Mouse (Mus musculus) forebrain, postnatal 0 days (tissue): ENCODE data around the gene 9630041A04Rik. TPM values are rescaled to one million over a fixed set of nuclear protein-coding genes. Genes with fewer than 3 reads are reported as not detected.

Source experiments
- ATAC-seq: fragments of 200-750 bp; cut with Nextera tagmentation; 2 replicates; pipeline ENCODE4 v1.8.0; 2017; ENCODE audit warnings: mild to moderate bottlenecking, moderate library complexity
- DNase-seq: peaks from one replicate; pipeline ENCODE4 v3.0.0-alpha.2; 2015
- H3K27ac ChIP-seq: fragments of 300-500 bp; sonication (generic); 2 replicates; pipeline ENCODE4 v1.5.1; 2014; ENCODE audit warnings: low read depth, mild to moderate bottlenecking, antibody characterized with exemption, low read length, moderate library complexity, mixed read lengths
- H3K27me3 ChIP-seq: fragments of 300-500 bp; sonication (generic); 2 replicates; pipeline ENCODE4 v1.6.1; 2014; ENCODE audit warnings: mild to moderate bottlenecking, low read length, mixed read lengths; ENCODE audit not compliant: insufficient read depth
- H3K36me3 ChIP-seq: fragments of 300-500 bp; sonication (generic); 2 replicates; pipeline ENCODE4 v1.6.1; 2014; ENCODE audit warnings: mild to moderate bottlenecking, moderate library complexity; ENCODE audit not compliant: insufficient read depth
- H3K4me1 ChIP-seq: fragments of 300-500 bp; sonication (generic); 2 replicates; pipeline ENCODE4 v1.6.1; 2014; ENCODE audit warnings: antibody characterized with exemption; ENCODE audit not compliant: insufficient read depth
- H3K4me2 ChIP-seq: fragments of 300-500 bp; sonication (generic); 2 replicates; pipeline ENCODE4 v1.6.1; 2014; ENCODE audit warnings: low read depth, mild to moderate bottlenecking, moderate library complexity
- H3K4me3 ChIP-seq: fragments of 300-500 bp; sonication (generic); 2 replicates; pipeline ENCODE4 v1.5.1; 2014; ENCODE audit warnings: low read depth, low read length, mixed read lengths
- H3K9ac ChIP-seq: fragments of 300-500 bp; sonication (generic); 2 replicates; pipeline ENCODE4 v1.6.1; 2014; ENCODE audit warnings: mild to moderate bottlenecking
- H3K9me3 ChIP-seq: fragments of 300-500 bp; sonication (generic); 2 replicates; pipeline ENCODE4 v1.6.1; 2016; ENCODE audit warnings: low read length
- CTCF ChIP-seq: sonication (generic); IDR thresholded peaks from 2 replicates; pipeline ENCODE4 v1.5.1; 2016; ENCODE audit warnings: antibody characterized with exemption, control low read depth, low read depth
- WGBS: fragments of 180-500 bp; shearing (Covaris S2); extraction: QIAGEN DNeasy Blood & Tissue Kit; methylation state at CpG from one replicate; pipeline ENCODE4 v1.1.7; 2014; 5-methylcytosine and 5-hydroxymethylcytosine counted together
- polyA plus RNA-seq: library from polyadenylated mRNA; unstranded; fragments of >200 nt; fragmentation: Nextera tagmentation; extraction: Ambion mirVana; gene quantifications from 2 replicates; pipeline ENCODE4 v1.2.1, GENCODE M21; 2015
- total RNA-seq: library from RNA; depleted of rRNA; stranded (reverse); fragments of >200 nt; gene quantifications from 2 replicates; pipeline ENCODE4 v1.2.3, GENCODE M21; 2014

Gene 9630041A04Rik
- total and polyA plus RNA-seq, 2 experiments from 2014 or later = not detected

- Histone ChIP-seq H3K36me3 (no peaks in the 10 kb centered on the region), H3K4me1 (no peaks in the 10 kb centered on the region), H3K4me3 (no peak overlapping the region), H3K9ac (no peak overlapping the region), H3K4me2 (no peak overlapping the region), H3K27me3 (no peaks in the 10 kb centered on the region), H3K27ac (no peak overlapping the region), H3K9me3 (no peaks in the 10 kb centered on the region)
- DNase-seq (no peak), ATAC-seq (no peak)
- no peak for TF ChIP-seq CTCF
- WGBS = 94% methylated on average over 1 of the region's 1 CpGs
Observed at GRCm38 (mm10) chr9:101897851-101898250, 36.2 kb downstream of the 9630041A04Rik start.

GRCm38 (mm10) chr9:101903406-101903805 is 41.8 kb downstream of the 9630041A04Rik start:
- DNase-seq = peak; percentile 48

GRCm38 (mm10) chr9:101907747-101908255 is 46.2 kb downstream of the 9630041A04Rik start:
- Histone ChIP-seq H3K9me3 (no peaks in the 10 kb centered on the region), H3K4me3 (no peak overlapping the region), H3K4me1 (peaks cover 12% of the 10 kb centered on the region), H3K27me3 (no peaks in the 10 kb centered on the region), H3K9ac (no peak overlapping the region), H3K36me3 (no peaks in the 10 kb centered on the region), H3K27ac (no peak overlapping the region), H3K4me2 (no peak overlapping the region)
- DNase-seq = no peak
- no peak for TF ChIP-seq CTCF
- 34% methylated on average over 6 of the region's 6 CpGs for WGBS
- ATAC-seq = no peak

More at GRCm38 (mm10) chr9:101903406-101903805, 41.8 kb downstream of the 9630041A04Rik start:
- H3K36me3 ChIP-seq = no peaks in the 10 kb centered on the region
- no peak overlapping the region for H3K9ac ChIP-seq
- H3K9me3 ChIP-seq = no peaks in the 10 kb centered on the region
- H3K27me3 ChIP-seq = no peaks in the 10 kb centered on the region
- no peak overlapping the region for H3K4me2 ChIP-seq
- peak; percentile 50; the same call in 1 of the 2 replicates for ATAC-seq
- H3K27ac ChIP-seq = no peak overlapping the region
- H3K4me3 ChIP-seq = no peak overlapping the region
- 34% methylated on average over 3 of the region's 3 CpGs for WGBS
- TF ChIP-seq CTCF = no peak
- peaks cover 3% of the 10 kb centered on the region for H3K4me1 ChIP-seq

GRCm38 (mm10) chr9:101908849-101909248 is 47.2 kb downstream of the 9630041A04Rik start:
- 16% methylated on average over 5 of the region's 5 CpGs for WGBS
- TF ChIP-seq CTCF = no peak
- Histone ChIP-seq H3K9me3 (no peaks in the 10 kb centered on the region), H3K4me3 (no peak overlapping the region), H3K4me1 (peaks cover 12% of the 10 kb centered on the region), H3K36me3 (no peaks in the 10 kb centered on the region), H3K27me3 (no peaks in the 10 kb centered on the region), H3K27ac (peak overlapping the region; percentile 9; the same call in 1 of the 2 replicates), H3K9ac (0 out of 2 replicates have a peak overlapping the region, but pooled peaks have one; percentile 22), H3K4me2 (peak overlapping the region; percentile 13)
- ATAC-seq (peak; percentile 84), DNase-seq (peak; percentile 67)

- Histone ChIP-seq H3K9me3 (no peaks in the 10 kb centered on the region), H3K4me3 (no peak overlapping the region), H3K4me2 (no peak overlapping the region), H3K36me3 (no peaks in the 10 kb centered on the region), H3K4me1 (peaks cover 12% of the 10 kb centered on the region), H3K27ac (peak overlapping the region; percentile 9; the same call in 1 of the 2 replicates), H3K9ac (no peak overlapping the region), H3K27me3 (no peaks in the 10 kb centered on the region)
- no peak for TF ChIP-seq CTCF
- DNase-seq (no peak), ATAC-seq (no peak)
- 74% methylated on average over 4 of the region's 4 CpGs for WGBS
Observed at GRCm38 (mm10) chr9:101909491-101909890, 47.9 kb downstream of the 9630041A04Rik start.

GRCm38 (mm10) chr9:101911176-101911866 is 49.7 kb downstream of the 9630041A04Rik start:
- peak; percentile 27; the same call in 1 of the 2 replicates for TF ChIP-seq CTCF
- 18% methylated on average over 9 of the region's 9 CpGs for WGBS
- H3K9me3 ChIP-seq = no peaks in the 10 kb centered on the region
- H3K27me3 ChIP-seq = no peaks in the 10 kb centered on the region
- H3K4me1 ChIP-seq = peaks cover 12% of the 10 kb centered on the region
- H3K36me3 ChIP-seq = no peaks in the 10 kb centered on the region
- ATAC-seq (peak; percentile 72), DNase-seq (peak; percentile 62)
- H3K4me2 ChIP-seq = no peak overlapping the region
- no peak overlapping the region for H3K4me3 ChIP-seq
- no peak overlapping the region for H3K9ac ChIP-seq
- H3K27ac ChIP-seq = no peak overlapping the region

- 0 out of 2 replicates have a peak, but pooled peaks cover 3% of the 10 kb centered on the region for H3K4me1 ChIP-seq
- H3K9ac ChIP-seq = no peak overlapping the region
- no peak overlapping the region for H3K27ac ChIP-seq
- 93% methylated on average over 2 of the region's 2 CpGs for WGBS
- no peak for TF ChIP-seq CTCF
- H3K4me2 ChIP-seq = no peak overlapping the region
- no peaks in the 10 kb centered on the region for H3K36me3 ChIP-seq
- no peaks in the 10 kb centered on the region for H3K9me3 ChIP-seq
- no peaks in the 10 kb centered on the region for H3K27me3 ChIP-seq
- DNase-seq (no peak), ATAC-seq (no peak)
- no peak overlapping the region for H3K4me3 ChIP-seq
Observed at GRCm38 (mm10) chr9:101915082-101915481, 53.4 kb downstream of the 9630041A04Rik start.
